Mouse (Mus musculus): Measurements from ENCODE around the gene Slc4a5.

DNA sequence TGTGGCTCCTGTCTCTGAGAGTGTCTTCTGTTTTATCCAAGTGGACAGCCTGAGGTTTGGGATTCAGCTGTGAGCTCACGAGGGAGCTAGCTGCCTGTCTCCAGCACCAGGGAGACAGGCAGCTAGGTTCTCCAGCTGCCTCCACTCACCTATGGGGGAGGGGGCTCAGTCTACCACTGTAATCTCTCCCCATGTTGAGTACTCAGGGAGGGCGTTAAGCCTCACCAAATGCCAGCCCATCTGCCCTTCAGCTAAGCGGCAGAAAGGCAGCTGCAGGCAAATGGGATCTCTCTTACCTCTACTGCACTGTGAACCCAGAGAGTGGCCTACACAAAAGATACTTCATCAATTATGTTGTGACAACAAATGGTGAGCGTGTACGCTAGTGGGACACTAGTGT, 8.1 kb upstream of the Slc4a5 start:
- TF ChIP-seq CTCF (IDR thresholded peaks at IDR 0.05; ENCODE audit: extremely low read depth, insufficient read depth, insufficient read length, insufficient replicate concordance) (no peak), POLR2A (IDR thresholded peaks at IDR 0.05; ENCODE audit: low read depth, low read length) (no peak)

All from spleen, adult 2 months (tissue).